Mouse (Mus musculus): Measurements from ENCODE around the gene Cd5l.
"Not testable (repeated sequence)": the region's sequence is repeated elsewhere in the genome, so short reads cannot be mapped to it uniquely, and the experiment has no call there.

The Cd5l gene

GRCm38 (mm10) chr3:87357581-87357980, at the start of gene Cd5l:
Gene Cd5l (plus strand): TSS chr3:87357881.
- DNase-seq (ENCODE audit: extremely low spot score, low read depth, low spot score), result no peak

DNA sequence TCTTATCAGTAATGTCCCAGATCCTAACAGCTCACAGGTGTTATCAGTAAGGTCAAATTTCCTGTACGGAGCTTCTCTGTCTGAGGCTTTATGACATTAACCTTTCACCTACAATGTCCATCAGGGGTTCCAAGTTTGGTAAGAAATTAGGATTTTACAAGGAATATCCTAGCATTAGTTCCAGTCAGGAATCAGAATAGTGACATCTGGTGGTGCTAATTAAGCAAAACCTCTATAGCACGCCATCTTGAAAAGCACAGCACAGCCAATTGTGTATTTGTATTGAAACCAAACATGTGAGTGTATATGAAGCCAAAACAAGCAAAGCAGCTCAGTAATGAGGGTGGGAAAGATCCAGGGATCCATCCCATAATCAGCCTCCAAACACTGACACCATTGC, 47.8 kb upstream of the Cd5l start:
- no peak for DNase-seq (ENCODE audit: extremely low spot score, low read depth, low spot score)

- no peak for DNase-seq (ENCODE audit: extremely low spot score, low read depth, low spot score)
Observed at GRCm38 (mm10) chr3:87322557-87322956, 35.1 kb upstream of the Cd5l start.

DNA sequence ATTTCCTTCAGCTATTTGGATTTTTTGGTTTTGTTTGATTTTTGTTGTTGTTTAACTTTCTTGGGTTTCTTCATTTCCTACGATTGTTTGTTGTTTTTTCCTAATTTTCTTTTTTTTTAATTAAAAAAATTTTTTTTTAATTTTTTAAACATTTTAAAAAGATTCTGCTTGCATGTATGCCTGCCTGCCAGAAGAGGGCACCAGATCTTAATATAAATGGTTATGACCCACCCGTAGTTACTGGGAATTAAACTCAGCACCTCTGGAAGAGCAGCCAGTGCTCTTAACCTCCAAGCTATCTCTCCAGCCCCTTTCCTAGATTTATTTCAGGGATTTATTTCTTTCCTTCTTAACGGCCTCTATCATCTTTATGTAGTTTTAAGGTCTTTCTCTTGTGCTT, 33.9 kb upstream of the Cd5l start:
- no peak for DNase-seq (ENCODE audit: extremely low spot score, low read depth, low spot score)

DNA sequence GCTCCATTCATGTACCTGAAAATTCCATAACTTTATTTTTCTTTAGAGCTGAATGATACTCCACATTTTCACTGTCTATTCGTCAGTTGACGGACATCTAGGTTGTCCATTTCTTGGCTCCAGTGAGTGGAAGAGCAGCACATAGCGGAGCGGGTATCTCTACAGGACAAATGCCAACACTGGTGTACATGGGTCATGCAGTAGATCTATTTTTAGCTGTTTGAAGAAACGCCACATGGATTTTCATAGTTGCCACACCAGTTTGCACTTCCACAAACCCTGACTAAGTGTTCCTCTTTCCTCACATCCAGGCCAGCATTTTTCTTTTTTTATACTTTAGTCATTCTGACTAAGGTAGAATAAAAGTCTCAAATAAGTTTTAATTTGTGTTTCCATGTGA, 19.8 kb upstream of the Cd5l start:
- DNase-seq (ENCODE audit: extremely low spot score, low read depth, low spot score), result no peak

- not testable (repeated sequence) for DNase-seq (ENCODE audit: extremely low spot score, low read depth, low spot score)
Observed at GRCm38 (mm10) chr3:87350992-87351391, 6.7 kb upstream of the Cd5l start.

DNA sequence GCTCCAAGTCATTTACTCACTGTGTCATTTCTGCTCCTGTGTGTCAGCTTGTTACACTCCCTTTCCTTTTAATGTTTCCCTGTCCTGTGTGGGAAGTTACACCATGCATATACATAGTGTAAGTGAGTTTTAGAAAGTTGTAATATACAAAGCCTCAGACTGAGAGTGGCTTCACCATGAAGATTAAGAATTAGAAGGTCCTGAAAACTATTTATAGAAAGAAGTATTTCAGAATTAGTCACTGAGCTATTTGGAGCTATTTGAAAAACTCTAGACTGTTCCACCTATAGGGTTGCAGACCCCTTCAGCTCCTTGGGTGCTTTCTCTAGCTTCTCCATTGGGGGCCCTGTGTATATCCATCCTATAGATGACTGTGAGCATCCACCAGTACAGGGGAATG, 1.5 kb downstream of the Cd5l start:
- DNase-seq (ENCODE audit: extremely low spot score, low read depth, low spot score), result no peak

DNA sequence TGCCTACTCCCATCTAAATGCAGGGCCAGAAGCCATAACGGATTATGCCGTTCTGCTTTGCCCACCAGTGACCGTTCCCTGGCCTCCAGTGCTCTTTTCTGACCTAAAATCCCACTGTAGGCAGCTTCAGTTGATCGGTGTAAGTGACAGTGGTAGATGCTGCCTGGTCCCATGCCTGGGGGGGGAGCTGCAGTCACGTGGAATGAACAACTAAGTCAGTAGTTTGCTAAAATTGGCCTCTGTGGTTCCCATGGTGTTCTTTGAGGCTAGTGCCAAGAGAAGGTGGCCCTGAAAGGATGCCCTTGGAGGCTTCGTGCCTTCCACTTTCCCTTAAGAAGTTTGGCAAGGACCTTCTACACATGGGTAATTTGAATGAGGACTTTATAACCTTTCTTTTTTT, 2.8 kb downstream of the Cd5l start:
- DNase-seq (ENCODE audit: extremely low spot score, low read depth, low spot score), result no peak

DNA sequence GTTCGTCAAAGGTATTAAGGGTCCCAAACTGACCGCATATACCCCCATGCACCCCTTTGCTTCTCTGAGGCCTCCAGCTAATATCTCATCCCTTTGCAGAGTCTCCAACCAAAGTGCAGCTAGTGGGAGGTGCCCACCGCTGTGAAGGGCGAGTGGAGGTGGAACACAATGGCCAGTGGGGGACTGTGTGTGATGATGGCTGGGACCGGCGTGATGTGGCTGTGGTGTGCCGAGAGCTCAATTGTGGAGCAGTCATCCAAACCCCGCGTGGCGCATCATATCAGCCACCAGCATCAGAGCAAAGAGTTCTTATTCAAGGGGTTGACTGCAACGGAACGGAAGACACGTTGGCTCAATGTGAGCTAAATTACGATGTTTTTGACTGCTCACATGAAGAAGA, 8.0 kb downstream of the Cd5l start:
- no peak for DNase-seq (ENCODE audit: extremely low spot score, low read depth, low spot score)

DNA sequence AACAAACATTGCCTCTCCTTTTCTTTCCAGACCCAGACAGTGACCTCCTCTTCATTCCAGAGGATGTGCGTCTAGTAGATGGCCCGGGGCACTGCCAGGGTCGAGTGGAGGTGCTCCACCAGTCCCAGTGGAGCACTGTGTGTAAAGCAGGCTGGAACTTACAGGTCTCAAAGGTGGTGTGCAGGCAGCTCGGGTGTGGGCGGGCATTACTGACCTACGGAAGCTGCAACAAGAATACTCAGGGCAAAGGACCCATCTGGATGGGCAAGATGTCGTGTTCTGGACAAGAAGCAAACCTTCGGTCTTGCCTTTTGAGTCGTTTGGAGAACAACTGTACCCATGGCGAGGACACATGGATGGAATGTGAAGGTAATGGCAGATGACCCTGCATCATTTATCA, 9.8 kb downstream of the Cd5l start:
- no peak for DNase-seq (ENCODE audit: extremely low spot score, low read depth, low spot score)

GRCm38 (mm10) chr3:87369181-87369580, 11.5 kb downstream of the Cd5l start:
- no peak for DNase-seq (ENCODE audit: extremely low spot score, low read depth, low spot score)

DNA sequence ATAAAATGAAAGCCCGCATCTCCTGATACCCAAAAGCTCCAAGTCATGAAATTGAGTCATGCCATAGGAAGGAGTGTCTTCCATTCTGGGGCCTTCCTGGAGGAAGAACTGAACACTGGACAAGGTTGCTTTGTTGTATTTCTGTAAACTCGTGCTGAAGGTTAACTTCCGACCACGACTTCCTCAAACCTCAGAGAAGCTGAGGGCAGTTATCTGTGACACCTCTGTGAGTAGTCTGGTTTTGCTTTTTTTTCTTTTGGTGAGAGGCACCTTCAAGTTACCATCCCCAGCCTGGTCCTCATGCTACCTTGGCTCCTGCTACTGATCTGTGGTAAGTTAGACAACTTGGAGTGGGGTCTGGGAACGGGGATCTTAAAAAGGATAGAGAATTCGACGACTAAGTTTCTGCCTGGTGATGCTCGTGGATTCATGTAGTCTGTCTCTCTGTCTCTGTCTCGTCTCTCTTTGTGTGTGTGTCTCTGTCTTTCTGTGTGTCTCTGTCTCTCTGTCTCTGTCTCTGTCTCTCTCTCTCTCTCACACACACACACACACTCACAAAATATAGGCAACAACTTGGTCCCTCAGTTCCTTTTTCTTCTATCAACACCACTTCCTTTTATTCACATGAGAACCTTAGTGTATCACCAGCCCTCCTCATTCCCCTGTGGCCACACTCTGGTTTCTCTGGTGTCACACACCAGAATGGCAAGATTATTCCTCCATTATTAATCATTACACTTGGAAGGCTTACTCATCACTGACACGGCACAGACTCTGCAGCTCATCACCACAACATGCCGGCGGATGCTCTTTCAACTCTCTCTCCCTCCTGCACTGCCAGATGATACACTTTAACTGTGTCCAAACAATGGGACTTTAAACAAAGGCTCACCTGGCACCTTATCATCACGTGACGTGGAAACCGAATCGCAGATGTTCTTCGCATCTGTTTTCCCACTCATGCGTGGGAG, 18.8 kb downstream of the Cd5l start, which contains the start of gene Fcrl1:
Gene Fcrl1, plus strand, starts transcription at position 193 of the 971 bp plus-strand sequence.
- no peak for DNase-seq (ENCODE audit: extremely low spot score, low read depth, low spot score)

DNA sequence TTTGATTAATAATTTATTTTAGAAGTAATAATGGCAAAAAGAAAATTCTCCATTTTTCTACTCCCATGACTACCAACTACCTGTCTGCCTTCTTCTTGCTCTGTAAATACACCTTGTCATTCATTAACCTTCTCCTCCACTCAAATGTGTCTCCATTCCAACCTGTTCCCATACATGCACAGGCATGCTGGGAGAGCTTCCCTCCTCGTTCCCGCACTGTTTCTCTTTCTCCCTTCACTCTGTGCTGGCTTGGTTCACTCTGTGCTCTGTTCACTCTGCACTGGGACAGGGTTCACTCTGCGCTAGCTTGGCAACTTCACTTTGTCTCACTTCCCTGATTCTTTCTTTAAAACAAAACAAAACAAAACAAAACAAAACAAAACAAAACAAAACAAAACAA, 19.5 kb downstream of the Cd5l start:
- DNase-seq (ENCODE audit: extremely low spot score, low read depth, low spot score), result no peak

GRCm38 (mm10) chr3:87377719-87378118, 20.0 kb downstream of the Cd5l start:
- no peak for DNase-seq (ENCODE audit: extremely low spot score, low read depth, low spot score)

DNA sequence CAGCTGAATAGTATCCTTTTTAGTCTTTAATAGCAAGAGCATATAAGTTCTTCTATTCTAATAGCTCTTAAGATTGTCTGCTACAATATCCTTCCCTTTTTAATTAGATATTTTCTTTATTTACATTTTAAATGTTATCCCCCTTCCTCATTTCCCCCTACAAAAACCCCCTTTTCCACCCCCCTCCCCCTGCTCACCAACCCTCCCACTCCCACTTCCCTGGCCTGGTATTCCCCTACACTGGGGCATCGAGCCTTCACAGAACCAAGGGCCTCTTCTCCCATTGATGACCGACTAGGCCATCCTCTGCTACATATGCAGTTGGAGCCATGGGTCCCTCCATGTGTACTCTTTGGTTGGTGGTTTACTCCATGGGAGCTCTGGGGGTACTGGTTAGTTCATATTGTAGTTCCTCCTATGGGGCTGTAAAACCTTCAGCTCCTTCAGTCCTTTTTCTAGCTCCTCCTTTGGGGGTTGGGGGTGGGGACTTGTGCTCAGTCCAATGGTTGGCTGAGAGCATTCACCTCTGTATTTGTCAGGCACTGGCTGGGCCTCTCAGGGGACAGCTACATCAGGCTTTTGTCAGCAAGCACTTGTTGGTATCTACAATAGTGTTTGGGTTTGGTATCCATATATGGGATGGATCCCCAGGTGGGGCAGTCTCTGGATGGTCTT, 22.1 kb downstream of the Cd5l start:
- not testable (repeated sequence) for DNase-seq (ENCODE audit: extremely low spot score, low read depth, low spot score)

- no peak for DNase-seq (ENCODE audit: extremely low spot score, low read depth, low spot score)
Observed at GRCm38 (mm10) chr3:87381806-87382712, 24.4 kb downstream of the Cd5l start.

- no peak for DNase-seq (ENCODE audit: extremely low spot score, low read depth, low spot score)
Observed at GRCm38 (mm10) chr3:87383308-87383707, 25.6 kb downstream of the Cd5l start.

DNA sequence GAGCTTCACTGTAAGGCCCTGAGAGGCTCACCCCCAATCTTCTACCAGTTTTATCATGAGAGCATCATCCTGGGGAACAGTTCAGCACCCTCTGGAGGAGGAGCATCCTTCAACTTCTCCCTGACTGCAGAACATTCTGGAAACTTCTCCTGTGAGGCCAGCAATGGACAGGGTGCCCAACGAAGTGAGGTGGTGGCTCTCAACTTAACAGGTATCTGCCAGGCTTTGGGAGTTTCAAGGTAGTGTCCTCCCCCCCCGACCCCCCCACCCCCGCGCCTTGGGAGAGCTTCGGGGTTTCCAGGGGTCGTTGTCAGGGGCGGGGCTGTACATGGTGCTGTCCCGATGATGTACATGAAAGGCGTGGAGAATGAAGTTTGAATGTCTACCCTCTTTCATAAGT, 27.4 kb downstream of the Cd5l start:
- DNase-seq (ENCODE audit: extremely low spot score, low read depth, low spot score), result no peak

GRCm38 (mm10) chr3:87390935-87391334, 33.3 kb downstream of the Cd5l start:
- no peak for DNase-seq (ENCODE audit: extremely low spot score, low read depth, low spot score)

DNA sequence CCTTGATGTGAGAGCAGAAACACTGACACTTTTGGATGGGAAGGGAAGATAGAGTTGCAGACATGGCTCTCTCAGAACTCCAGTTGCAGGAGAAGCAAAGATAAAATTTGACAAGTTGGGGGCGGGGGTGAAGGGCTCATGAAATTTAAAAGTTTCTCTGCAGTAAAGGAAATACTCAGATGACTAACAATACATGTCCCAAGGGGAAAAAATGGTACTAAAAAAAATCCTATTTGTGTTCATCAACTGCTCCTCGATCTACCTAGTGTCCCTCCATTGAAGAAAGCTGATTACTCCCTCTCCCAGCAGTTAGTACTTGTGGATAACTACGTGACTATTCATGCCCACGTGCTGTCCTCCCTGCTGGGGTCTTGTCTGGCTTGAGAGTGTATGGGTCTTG, 41.1 kb downstream of the Cd5l start:
- DNase-seq (ENCODE audit: extremely low spot score, low read depth, low spot score), result no peak

- DNase-seq (ENCODE audit: extremely low spot score, low read depth, low spot score), result no peak
Observed at GRCm38 (mm10) chr3:87399906-87400305, 42.2 kb downstream of the Cd5l start.

Measured in hindlimb bud, embryonic 11.5 days (tissue).